Mouse (Mus musculus): ENCODE measurements around the gene Gm525. TPM values are rescaled to one million over a fixed set of nuclear protein-coding genes. Genes with fewer than 3 reads are reported as not detected.
A peak's percentile ranks its signal among the peaks of the same experiment; 100 is the strongest.
"Not testable (repeated sequence)": the region's sequence is repeated elsewhere in the genome, so short reads cannot be mapped to it uniquely, and the experiment has no call there.

Gene Gm525
- total RNA-seq (2021) = not detected
- long read RNA-seq, experiment 1 = 0 reads
- long read RNA-seq, experiment 2 = 0 reads

GRCm38 (mm10) chr11:89073541-89073940 is at the start of gene Gm525:
TSS of gene Gm525 (plus strand) at chr11:89073841.
- no peak for DNase-seq (ENCODE audit: low spot score in 2 of 2)

GRCm38 (mm10) chr11:89024181-89024881 is 49.3 kb upstream of the Gm525 start:
- peak in 1 of 2 experiments; percentile 15 for DNase-seq (ENCODE audit: low spot score in 2 of 2)

- DNase-seq (ENCODE audit: low spot score in 2 of 2) = no peak
Observed at GRCm38 (mm10) chr11:89025603-89026002, 48.0 kb upstream of the Gm525 start.

- DNase-seq (ENCODE audit: low spot score in 2 of 2) = no peak
Observed at GRCm38 (mm10) chr11:89026117-89026516, 47.5 kb upstream of the Gm525 start.

GRCm38 (mm10) chr11:89027955-89028361 is 45.7 kb upstream of the Gm525 start:
- DNase-seq (ENCODE audit: low spot score in 2 of 2) = no peak

- DNase-seq (ENCODE audit: low spot score in 2 of 2) = no peak
Observed at GRCm38 (mm10) chr11:89028871-89029405, 44.7 kb upstream of the Gm525 start.

GRCm38 (mm10) chr11:89030552-89030951 is 43.1 kb upstream of the Gm525 start:
- DNase-seq (ENCODE audit: low spot score in 2 of 2) = no peak

GRCm38 (mm10) chr11:89031189-89031588 is 42.5 kb upstream of the Gm525 start:
- no peak for DNase-seq (ENCODE audit: low spot score in 2 of 2)

- DNase-seq (ENCODE audit: low spot score in 2 of 2) = no peak
Observed at GRCm38 (mm10) chr11:89034592-89034991, 39.0 kb upstream of the Gm525 start.

- DNase-seq (ENCODE audit: low spot score in 2 of 2) = no peak
Observed at GRCm38 (mm10) chr11:89035552-89035951, 38.1 kb upstream of the Gm525 start.

GRCm38 (mm10) chr11:89038496-89038895 is 35.1 kb upstream of the Gm525 start:
- DNase-seq (ENCODE audit: low spot score in 2 of 2) = no peak

- peak; percentile 43 to 55 for DNase-seq (ENCODE audit: low spot score in 2 of 2)
Observed at GRCm38 (mm10) chr11:89039325-89039724, 34.3 kb upstream of the Gm525 start.

GRCm38 (mm10) chr11:89041073-89041472 is 32.6 kb upstream of the Gm525 start:
- DNase-seq (ENCODE audit: low spot score in 2 of 2) = not testable (repeated sequence)

- DNase-seq (ENCODE audit: low spot score in 2 of 2) = no peak
Observed at GRCm38 (mm10) chr11:89043046-89043445, 30.6 kb upstream of the Gm525 start.

GRCm38 (mm10) chr11:89045501-89045900 is 28.1 kb upstream of the Gm525 start:
- DNase-seq (ENCODE audit: low spot score in 2 of 2) = not testable (repeated sequence)

GRCm38 (mm10) chr11:89046021-89046420 is 27.6 kb upstream of the Gm525 start:
- DNase-seq (ENCODE audit: low spot score in 2 of 2) = no peak

GRCm38 (mm10) chr11:89051767-89052166 is 21.9 kb upstream of the Gm525 start:
- no peak for DNase-seq (ENCODE audit: low spot score in 2 of 2)

GRCm38 (mm10) chr11:89055931-89056690 is 17.5 kb upstream of the Gm525 start:
- no peak for DNase-seq (ENCODE audit: low spot score in 2 of 2)

- DNase-seq (ENCODE audit: low spot score in 2 of 2) = no peak
Observed at GRCm38 (mm10) chr11:89058515-89059270, 14.9 kb upstream of the Gm525 start.

GRCm38 (mm10) chr11:89059919-89060422 is 13.7 kb upstream of the Gm525 start:
- peak in 1 of 2 experiments; percentile 33 for DNase-seq (ENCODE audit: low spot score in 2 of 2)

- DNase-seq (ENCODE audit: low spot score in 2 of 2) = peak; percentile 87 to 92
Observed at GRCm38 (mm10) chr11:89060423-89061089, 13.1 kb upstream of the Gm525 start.
